Mouse (Mus musculus): ENCODE measurements around the gene Pmepa1. TPM values are rescaled to one million over a fixed set of nuclear protein-coding genes. Genes with fewer than 3 reads are reported as not detected.

Gene Pmepa1
- polyA plus RNA-seq, 1 experiment from 2014 or later, result 7.2 TPM

Other genes starting within 250 kb of the Pmepa1 start
- gene Ctcfl, start 157.0 kb downstream of the Pmepa1 start, polyA plus RNA-seq (2015; fragmentation: Nextera tagmentation; extraction: Ambion mirVana), result 0.17 and 0.43 TPM in 2 replicates
- gene Pck1, start 123.5 kb downstream of the Pmepa1 start, polyA plus RNA-seq (2015; fragmentation: Nextera tagmentation; extraction: Ambion mirVana), result 2.0 and 2.3 TPM in 2 replicates
- gene Zbp1, start 57.6 kb downstream of the Pmepa1 start, polyA plus RNA-seq (2015; fragmentation: Nextera tagmentation; extraction: Ambion mirVana), result 0.70 and 1.0 TPM in 2 replicates
- gene 1700021F07Rik, start 246.1 kb upstream of the Pmepa1 start, polyA plus RNA-seq (2015; fragmentation: Nextera tagmentation; extraction: Ambion mirVana), result not detected in 2 replicates